Mouse (Mus musculus) myocyte (in vitro differentiated cells): Measurements from ENCODE around the gene Hdgfl2. TPM values are rescaled to one million over a fixed set of nuclear protein-coding genes. Genes with fewer than 3 reads are reported as not detected.
A peak's percentile ranks its signal among the peaks of the same experiment; 100 is the strongest.
"Not testable (repeated sequence)": the region's sequence is repeated elsewhere in the genome, so short reads cannot be mapped to it uniquely, and the experiment has no call there.

ENCODE experiments used
- H3K27me3 ChIP-seq: one replicate; pipeline ENCODE4 v1.6.1; 2011; ENCODE audit not compliant: control insufficient read depth, insufficient read depth, insufficient read length
- H3K36me3 ChIP-seq: one replicate; pipeline ENCODE4 v1.6.1; 2011; ENCODE audit not compliant: control insufficient read depth, insufficient read depth
- H3K4me2 ChIP-seq: one replicate; pipeline ENCODE4 v1.6.1; 2011; ENCODE audit warnings: low read depth, control low read depth
- H3K4me3 ChIP-seq: one replicate; pipeline ENCODE4 v1.5.1; 2011; ENCODE audit warnings: mild to moderate bottlenecking, control low read depth, moderate library complexity
- H3K79me2 ChIP-seq: one replicate; pipeline ENCODE4 v1.6.1; 2011; ENCODE audit not compliant: control insufficient read depth, insufficient read depth
- H3ac ChIP-seq: one replicate; pipeline ENCODE4 v1.6.1; 2011; ENCODE audit not compliant: control insufficient read depth, insufficient read length
- CEBPB ChIP-seq: IDR thresholded peaks from 2 replicates; pipeline ENCODE4 v1.6.1; 2011; ENCODE audit warnings: mild to moderate bottlenecking, moderate library complexity; ENCODE audit not compliant: poor library complexity, insufficient read depth, severe bottlenecking
- E2F4 ChIP-seq: IDR thresholded peaks from one replicate; pipeline ENCODE4 v1.6.1; 2011; ENCODE audit warnings: mild to moderate bottlenecking, control low read depth, moderate library complexity; ENCODE audit not compliant: insufficient read depth
- MAX ChIP-seq: IDR thresholded peaks from one replicate; pipeline ENCODE4 v1.6.1; 2011; ENCODE audit warnings: low read depth, mild to moderate bottlenecking, control low read depth
- MYOD1 ChIP-seq, 3 experiments: IDR thresholded peaks; one replicate each; pipeline ENCODE4 v1.6.1; 2011; ENCODE audit warnings: control low read depth in 2 of 3, low read depth in 2 of 3, mild to moderate bottlenecking in 2 of 3, moderate library complexity in 1 of 3; ENCODE audit not compliant: insufficient read length in 2 of 3, control insufficient read depth in 1 of 3
- MYOG ChIP-seq, 3 experiments: IDR thresholded peaks; one replicate each; pipeline ENCODE4 v1.6.1; 2011; ENCODE audit warnings: control low read depth in 2 of 3, low read depth in 2 of 3, mild to moderate bottlenecking in 2 of 3; ENCODE audit not compliant: insufficient read length in 2 of 3, control insufficient read depth in 1 of 3, insufficient read depth in 1 of 3
- POLR2A ChIP-seq: IDR thresholded peaks from one replicate; pipeline ENCODE4 v1.6.1; 2011; ENCODE audit warnings: low read depth, mild to moderate bottlenecking, control low read depth, moderate library complexity; ENCODE audit not compliant: insufficient read length
- POLR2AphosphoS2 ChIP-seq: IDR thresholded peaks from one replicate; pipeline ENCODE4 v1.6.1; 2011; ENCODE audit warnings: low read depth, control low read depth; ENCODE audit not compliant: insufficient read length
- REST ChIP-seq: IDR thresholded peaks from one replicate; pipeline ENCODE4 v1.6.1; 2011; ENCODE audit warnings: mild to moderate bottlenecking, control low read depth, moderate library complexity; ENCODE audit not compliant: insufficient read depth, insufficient read length
- SRF ChIP-seq: IDR thresholded peaks from one replicate; pipeline ENCODE4 v1.6.1; 2011; ENCODE audit warnings: low read depth; ENCODE audit not compliant: control insufficient read depth, insufficient read length
- TCF12 ChIP-seq: IDR thresholded peaks from one replicate; pipeline ENCODE4 v1.6.1; 2011; ENCODE audit warnings: mild to moderate bottlenecking, control low read depth; ENCODE audit not compliant: poor library complexity, insufficient read depth, severe bottlenecking
- TCF3 ChIP-seq: IDR thresholded peaks from one replicate; pipeline ENCODE4 v1.6.1; 2011; ENCODE audit warnings: low read depth, control low read depth; ENCODE audit not compliant: insufficient read length
- USF1 ChIP-seq: IDR thresholded peaks from one replicate; pipeline ENCODE4 v1.6.1; 2011; ENCODE audit warnings: low read depth, mild to moderate bottlenecking, control low read depth, moderate library complexity
- polyA plus RNA-seq: library from polyadenylated mRNA; unstranded; fragments of >200 nt; fragmentation: generic; extraction: Trizol; gene quantifications from one replicate; pipeline ENCODE4 v1.2.1, GENCODE M21; 2012; ENCODE audit warnings: missing spikeins

The Hdgfl2 gene
- polyA plus RNA-seq, 1 experiment, result 56.4 TPM

- H3K4me2 ChIP-seq, result peak within 1 kb of the TSS; percentile 90
- H3K27me3 ChIP-seq, result no peaks in the 10 kb centered on the region
- no peak within 1 kb of the TSS for H3ac ChIP-seq
- peaks cover 1% of the 10 kb centered on the region for H3K79me2 ChIP-seq
- peaks cover 16% of the 10 kb centered on the region for H3K36me3 ChIP-seq
- TF ChIP-seq REST (no peak), USF1 (peak; percentile 87), POLR2AphosphoS2 (no peak)
- peak within 1 kb of the TSS; percentile 44 for H3K4me3 ChIP-seq
These were observed 4.6 kb upstream of the Hdgfl2 start, which contains the start of gene Ubxn6 for GRCm38 (mm10) chr17:56074827-56075208. Gene Ubxn6 (minus strand): TSS chr17:56075028.

- TF ChIP-seq MAX, result no peak
- TF ChIP-seq TCF12, result no peak
- TF ChIP-seq POLR2AphosphoS2, result no peak
- TF ChIP-seq E2F4, result no peak
- no peak for TF ChIP-seq POLR2A
- TF ChIP-seq CEBPB, result no peak
- TF ChIP-seq USF1, result no peak
- no peak for TF ChIP-seq MYOG (IDR thresholded peaks at IDR 0.05; ENCODE audit: control insufficient read depth in 1 of 3, insufficient read depth in 1 of 3, insufficient read length in 2 of 3, low read depth in 2 of 3)
- no peak for TF ChIP-seq SRF
- TF ChIP-seq REST, result no peak
- TF ChIP-seq TCF3, result no peak
- TF ChIP-seq MYOD1 (IDR thresholded peaks at IDR 0.05; ENCODE audit: control insufficient read depth in 1 of 3, insufficient read length in 2 of 3, low read depth in 2 of 3), result no peak
- Histone ChIP-seq H3ac (no peak overlapping the region), H3K27me3 (no peaks in the 10 kb centered on the region), H3K4me2 (no peak overlapping the region), H3K79me2 (peaks cover 29% of the 10 kb centered on the region), H3K36me3 (peaks cover 2% of the 10 kb centered on the region), H3K4me3 (no peak overlapping the region)
These were observed 1.9 kb upstream of the Hdgfl2 start for GRCm38 (mm10) chr17:56077523-56077922.

- not testable (repeated sequence) for H3K36me3 ChIP-seq, H3ac ChIP-seq, H3K27me3 ChIP-seq
- Histone ChIP-seq H3K79me2 (peaks cover 35% of the 10 kb centered on the region), H3K4me2 (peak overlapping the region; percentile 76), H3K4me3 (peak overlapping the region; percentile 68)
These were observed 1.1 kb upstream of the Hdgfl2 start for GRCm38 (mm10) chr17:56078361-56078760.

GRCm38 (mm10) chr17:56079921-56080320 is 487 bp downstream of the Hdgfl2 start:
- Histone ChIP-seq H3K4me3 (peak overlapping the region; percentile 68), H3K36me3 (peaks cover 3% of the 10 kb centered on the region), H3K27me3 (no peaks in the 10 kb centered on the region), H3K79me2 (peaks cover 39% of the 10 kb centered on the region), H3ac (peak overlapping the region; percentile 53), H3K4me2 (peak overlapping the region; percentile 84)
- no peak for TF ChIP-seq CEBPB
- TF ChIP-seq POLR2AphosphoS2, result no peak
- TF ChIP-seq TCF3, result no peak
- TF ChIP-seq TCF12, result no peak
- no peak for TF ChIP-seq MYOG (IDR thresholded peaks at IDR 0.05; ENCODE audit: control insufficient read depth in 1 of 3, insufficient read depth in 1 of 3, insufficient read length in 2 of 3, low read depth in 2 of 3)
- TF ChIP-seq E2F4, result no peak
- TF ChIP-seq REST, result no peak
- TF ChIP-seq SRF, result no peak
- no peak for TF ChIP-seq USF1
- no peak for TF ChIP-seq MYOD1 (IDR thresholded peaks at IDR 0.05; ENCODE audit: control insufficient read depth in 1 of 3, insufficient read length in 2 of 3, low read depth in 2 of 3)
- no peak for TF ChIP-seq MAX
- TF ChIP-seq POLR2A, result no peak

DNA sequence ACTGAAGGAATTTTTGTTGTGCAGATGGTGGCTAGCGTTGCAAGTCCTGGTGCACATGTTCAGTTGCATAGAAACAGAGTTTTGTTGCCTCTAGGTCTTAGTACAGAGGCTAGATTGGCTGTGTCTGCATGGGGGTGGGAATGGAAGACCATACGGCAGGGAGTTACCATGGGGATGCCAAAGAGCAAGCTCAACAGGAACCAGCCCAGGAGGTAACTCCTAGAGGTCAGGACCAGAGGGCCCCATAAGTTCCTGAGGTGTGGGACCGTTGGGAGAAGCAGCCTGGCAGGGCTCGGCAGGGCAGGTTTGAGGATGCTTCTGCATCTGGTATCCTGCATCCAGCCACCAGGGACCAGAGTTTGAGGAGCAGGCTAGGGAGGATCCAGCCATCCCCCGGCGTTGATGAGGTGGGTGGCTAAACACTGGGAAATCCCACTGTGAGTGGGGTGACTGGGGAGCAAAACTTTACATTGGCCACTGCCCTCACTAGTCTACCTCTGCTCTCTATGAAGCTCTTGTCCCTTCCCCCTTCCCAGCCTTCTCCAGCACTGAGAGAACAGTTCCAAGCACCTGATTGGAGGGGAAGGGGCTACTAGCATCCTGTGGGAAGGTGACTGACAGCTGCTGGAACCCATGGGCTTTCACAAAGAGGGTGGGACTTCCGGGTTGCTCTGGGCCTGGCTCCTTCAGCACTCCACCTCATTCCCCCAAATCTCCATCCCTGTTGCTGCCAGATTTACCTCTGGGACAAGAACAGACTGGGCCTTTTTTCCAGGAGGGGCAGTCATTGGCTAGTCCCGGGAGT is 1.5 kb downstream of the Hdgfl2 start:
- TF ChIP-seq E2F4 (no peak), POLR2AphosphoS2 (no peak)
- H3K4me3 ChIP-seq, result peak overlapping the region; percentile 68
- H3ac ChIP-seq, result peak overlapping the region; percentile 53
- peak overlapping the region; percentile 84 for H3K4me2 ChIP-seq
- peaks cover 42% of the 10 kb centered on the region for H3K79me2 ChIP-seq
- H3K36me3 ChIP-seq, result peaks cover 3% of the 10 kb centered on the region
- no peaks in the 10 kb centered on the region for H3K27me3 ChIP-seq
